Mouse (Mus musculus) limb, embryonic 15.5 days (tissue): ENCODE measurements at regions not wholly inside any gene's neighbourhood (a gene's known extent, or its start where the extent isn't known, plus 50 kb on each side); places are given as distances from the start of the nearest gene placed in this dataset.

Source experiments
- ATAC-seq: fragments of 200-750 bp; cut with Nextera tagmentation; 2 replicates; pipeline ENCODE4 v1.8.0; 2017; ENCODE audit warnings: low read depth, moderate TSS enrichment; ENCODE audit not compliant: insufficient number of reproducible peaks, low FRiP score, low TSS enrichment
- H3K27ac ChIP-seq: fragments of 300-500 bp; sonication (generic); 2 replicates; pipeline ENCODE4 v1.5.1; 2015; ENCODE audit warnings: moderate library complexity, mild to moderate bottlenecking, inconsistent platforms
- H3K27me3 ChIP-seq: fragments of 300-500 bp; sonication (generic); 2 replicates; pipeline ENCODE4 v1.6.1; 2015; ENCODE audit warnings: inconsistent platforms
- H3K36me3 ChIP-seq: fragments of 300-500 bp; sonication (generic); 2 replicates; pipeline ENCODE4 v1.6.1; 2015; ENCODE audit warnings: inconsistent platforms
- H3K4me1 ChIP-seq: fragments of 300-500 bp; sonication (generic); 2 replicates; pipeline ENCODE4 v1.6.1; 2015; ENCODE audit warnings: inconsistent platforms
- H3K4me2 ChIP-seq: fragments of 300-500 bp; sonication (generic); 2 replicates; pipeline ENCODE4 v1.6.1; 2015; ENCODE audit warnings: mild to moderate bottlenecking, inconsistent platforms
- H3K4me3 ChIP-seq: fragments of 300-500 bp; sonication (generic); 2 replicates; pipeline ENCODE4 v1.5.1; 2015; ENCODE audit warnings: mild to moderate bottlenecking, inconsistent platforms
- H3K9ac ChIP-seq: fragments of 300-500 bp; sonication (generic); 2 replicates; pipeline ENCODE4 v1.6.1; 2015; ENCODE audit warnings: inconsistent platforms
- H3K9me3 ChIP-seq: fragments of 300-500 bp; sonication (generic); 2 replicates; pipeline ENCODE4 v1.6.1; 2016; ENCODE audit warnings: inconsistent platforms
- WGBS: fragments of 180-500 bp; shearing (Covaris S2); methylation state at CpG from one replicate; pipeline ENCODE4 v1.1.7; 2015; 5-methylcytosine and 5-hydroxymethylcytosine counted together

- Histone ChIP-seq H3K36me3 (no peaks in the 10 kb centered on the region), H3K4me1 (no peaks in the 10 kb centered on the region), H3K9me3 (no peaks in the 10 kb centered on the region), H3K27ac (no peak overlapping the region), H3K27me3 (no peaks in the 10 kb centered on the region), H3K9ac (no peak overlapping the region), H3K4me3 (no peak overlapping the region), H3K4me2 (no peak overlapping the region)
- no peak for ATAC-seq
- WGBS = 63% methylated on average over 3 of the region's 3 CpGs
Measured at GRCm38 (mm10) chr1:122607309-122607708, 1039.5 kb upstream of the Ddx18 start.

- H3K27me3 ChIP-seq = no peaks in the 10 kb centered on the region
- H3K4me1 ChIP-seq = no peaks in the 10 kb centered on the region
- 58% methylated on average over 4 of the region's 4 CpGs for WGBS
- no peak overlapping the region for H3K4me3 ChIP-seq
- H3K4me2 ChIP-seq = no peak overlapping the region
- H3K27ac ChIP-seq = no peak overlapping the region
- H3K9me3 ChIP-seq = no peaks in the 10 kb centered on the region
- H3K36me3 ChIP-seq = no peaks in the 10 kb centered on the region
- H3K9ac ChIP-seq = no peak overlapping the region
- ATAC-seq = no peak
Measured at GRCm38 (mm10) chr1:122575954-122576353, 1008.2 kb upstream of the Ddx18 start.

GRCm38 (mm10) chr1:122551596-122551995 is 983.8 kb upstream of the Ddx18 start:
- Histone ChIP-seq H3K27me3 (no peaks in the 10 kb centered on the region), H3K27ac (no peak overlapping the region), H3K9ac (no peak overlapping the region), H3K4me1 (no peaks in the 10 kb centered on the region), H3K36me3 (no peaks in the 10 kb centered on the region), H3K4me3 (no peak overlapping the region), H3K4me2 (no peak overlapping the region), H3K9me3 (no peaks in the 10 kb centered on the region)
- 95% methylated on average over 1 of the region's 1 CpGs for WGBS
- no peak for ATAC-seq

GRCm38 (mm10) chr1:122509580-122509979 is 941.8 kb upstream of the Ddx18 start:
- Histone ChIP-seq H3K9me3 (no peaks in the 10 kb centered on the region), H3K27ac (no peak overlapping the region), H3K4me2 (no peak overlapping the region), H3K4me3 (no peak overlapping the region), H3K27me3 (no peaks in the 10 kb centered on the region), H3K4me1 (no peaks in the 10 kb centered on the region), H3K9ac (no peak overlapping the region), H3K36me3 (no peaks in the 10 kb centered on the region)
- WGBS = 74% methylated on average over 2 of the region's 2 CpGs
- no peak for ATAC-seq

- Histone ChIP-seq H3K27me3 (no peaks in the 10 kb centered on the region), H3K4me2 (no peak overlapping the region), H3K36me3 (no peaks in the 10 kb centered on the region), H3K27ac (no peak overlapping the region), H3K9me3 (no peaks in the 10 kb centered on the region), H3K4me1 (no peaks in the 10 kb centered on the region), H3K4me3 (no peak overlapping the region), H3K9ac (no peak overlapping the region)
- 14% methylated on average over 4 of the region's 4 CpGs for WGBS
- ATAC-seq = no peak
Measured at GRCm38 (mm10) chr1:122501707-122502106, 933.9 kb upstream of the Ddx18 start.

- H3K4me2 ChIP-seq = no peak overlapping the region
- no peak overlapping the region for H3K4me3 ChIP-seq
- no peaks in the 10 kb centered on the region for H3K9me3 ChIP-seq
- H3K9ac ChIP-seq = no peak overlapping the region
- H3K36me3 ChIP-seq = no peaks in the 10 kb centered on the region
- ATAC-seq = no peak
- H3K27me3 ChIP-seq = no peaks in the 10 kb centered on the region
- H3K27ac ChIP-seq = no peak overlapping the region
- no peaks in the 10 kb centered on the region for H3K4me1 ChIP-seq
- WGBS = 94% methylated on average over 1 of the region's 1 CpGs
Measured at GRCm38 (mm10) chr1:122478003-122478402, 910.2 kb upstream of the Ddx18 start.

GRCm38 (mm10) chr1:122463931-122464330 is 896.1 kb upstream of the Ddx18 start:
- no peak overlapping the region for H3K27ac ChIP-seq
- H3K4me3 ChIP-seq = no peak overlapping the region
- H3K27me3 ChIP-seq = no peaks in the 10 kb centered on the region
- H3K36me3 ChIP-seq = no peaks in the 10 kb centered on the region
- no peak overlapping the region for H3K4me2 ChIP-seq
- H3K4me1 ChIP-seq = no peaks in the 10 kb centered on the region
- no peak for ATAC-seq
- H3K9me3 ChIP-seq = no peaks in the 10 kb centered on the region
- no peak overlapping the region for H3K9ac ChIP-seq
- 70% methylated on average over 3 of the region's 3 CpGs for WGBS

GRCm38 (mm10) chr1:122459056-122459455 is 891.3 kb upstream of the Ddx18 start:
- Histone ChIP-seq H3K27me3 (no peaks in the 10 kb centered on the region), H3K4me3 (no peak overlapping the region), H3K4me1 (no peaks in the 10 kb centered on the region), H3K36me3 (no peaks in the 10 kb centered on the region), H3K4me2 (no peak overlapping the region), H3K9me3 (no peaks in the 10 kb centered on the region), H3K27ac (no peak overlapping the region), H3K9ac (no peak overlapping the region)
- 74% methylated on average over 2 of the region's 2 CpGs for WGBS
- ATAC-seq = no peak

- peaks cover 5% of the 10 kb centered on the region; the same call in 1 of the 2 replicates for H3K4me1 ChIP-seq
- no peak for ATAC-seq
- H3K4me2 ChIP-seq = no peak overlapping the region
- H3K9ac ChIP-seq = no peak overlapping the region
- H3K27me3 ChIP-seq = no peaks in the 10 kb centered on the region
- no peak overlapping the region for H3K27ac ChIP-seq
- 43% methylated on average over 4 of the region's 4 CpGs for WGBS
- no peak overlapping the region for H3K4me3 ChIP-seq
- no peaks in the 10 kb centered on the region for H3K36me3 ChIP-seq
- no peaks in the 10 kb centered on the region for H3K9me3 ChIP-seq
Measured at GRCm38 (mm10) chr1:122454881-122455280, 887.1 kb upstream of the Ddx18 start.

- Histone ChIP-seq H3K27me3 (no peaks in the 10 kb centered on the region), H3K9me3 (no peaks in the 10 kb centered on the region), H3K9ac (no peak overlapping the region), H3K4me2 (no peak overlapping the region), H3K36me3 (no peaks in the 10 kb centered on the region), H3K4me3 (no peak overlapping the region), H3K27ac (no peak overlapping the region), H3K4me1 (peaks cover 5% of the 10 kb centered on the region; the same call in 1 of the 2 replicates)
- WGBS = 28% methylated on average over 3 of the region's 3 CpGs
- ATAC-seq = no peak
Measured at GRCm38 (mm10) chr1:122453617-122454016, 885.8 kb upstream of the Ddx18 start.

- no peaks in the 10 kb centered on the region for H3K9me3 ChIP-seq
- H3K4me3 ChIP-seq = no peak overlapping the region
- no peaks in the 10 kb centered on the region for H3K27me3 ChIP-seq
- WGBS = 68% methylated on average over 3 of the region's 3 CpGs
- H3K9ac ChIP-seq = no peak overlapping the region
- no peak overlapping the region for H3K4me2 ChIP-seq
- no peaks in the 10 kb centered on the region for H3K4me1 ChIP-seq
- no peak overlapping the region for H3K27ac ChIP-seq
- no peaks in the 10 kb centered on the region for H3K36me3 ChIP-seq
- ATAC-seq = no peak
Measured at GRCm38 (mm10) chr1:122439358-122439757, 871.6 kb upstream of the Ddx18 start.

- Histone ChIP-seq H3K4me2 (no peak overlapping the region), H3K9me3 (no peaks in the 10 kb centered on the region), H3K9ac (no peak overlapping the region), H3K36me3 (no peaks in the 10 kb centered on the region), H3K4me1 (no peaks in the 10 kb centered on the region), H3K27me3 (no peaks in the 10 kb centered on the region), H3K4me3 (no peak overlapping the region), H3K27ac (no peak overlapping the region)
- WGBS = 45% methylated on average over 2 of the region's 2 CpGs
- no peak for ATAC-seq
Measured at GRCm38 (mm10) chr1:122423503-122423902, 855.7 kb upstream of the Ddx18 start.

- Histone ChIP-seq H3K9ac (no peak overlapping the region), H3K27ac (no peak overlapping the region), H3K4me3 (no peak overlapping the region), H3K9me3 (no peaks in the 10 kb centered on the region), H3K27me3 (no peaks in the 10 kb centered on the region), H3K36me3 (no peaks in the 10 kb centered on the region), H3K4me1 (no peaks in the 10 kb centered on the region), H3K4me2 (no peak overlapping the region)
- ATAC-seq = no peak
- WGBS = 87% methylated on average over 2 of the region's 2 CpGs
Measured at GRCm38 (mm10) chr1:122396342-122396741, 828.6 kb upstream of the Ddx18 start.
